Mouse (Mus musculus): ENCODE measurements around the gene Eif3k.

Gene Eif3k

DNA sequence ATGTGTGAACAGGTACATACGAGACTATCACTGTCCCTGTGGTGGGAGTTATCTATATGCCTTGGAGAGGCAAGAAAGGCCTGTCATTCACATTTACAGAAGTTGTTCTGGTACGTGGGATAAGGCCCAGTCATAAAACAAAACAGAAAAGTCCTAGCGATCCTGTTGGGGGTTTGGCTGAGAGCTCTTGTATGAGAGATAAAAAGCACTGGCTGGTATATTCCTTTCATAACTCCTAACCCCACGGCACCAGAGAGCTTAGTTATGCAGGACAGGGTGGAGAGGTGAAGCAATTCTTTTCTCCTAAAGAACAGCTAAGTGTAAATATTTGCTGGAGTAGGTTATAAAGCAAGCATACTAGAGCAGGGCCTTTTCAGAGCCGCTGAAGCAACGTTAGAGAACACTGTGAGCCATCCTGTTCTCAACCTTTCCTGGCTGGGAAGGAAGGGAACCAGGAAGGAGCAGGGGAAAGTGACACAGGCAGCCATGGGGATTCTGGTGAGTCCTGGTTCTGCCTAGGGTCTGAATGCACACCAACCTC lies 22.1 kb downstream of the Eif3k start:
- DNase-seq (ENCODE audit: low read depth): no peak

- no peak for DNase-seq (ENCODE audit: low read depth)
Observed at GRCm38 (mm10) chr7:28958770-28959169, 22.9 kb downstream of the Eif3k start.

DNA sequence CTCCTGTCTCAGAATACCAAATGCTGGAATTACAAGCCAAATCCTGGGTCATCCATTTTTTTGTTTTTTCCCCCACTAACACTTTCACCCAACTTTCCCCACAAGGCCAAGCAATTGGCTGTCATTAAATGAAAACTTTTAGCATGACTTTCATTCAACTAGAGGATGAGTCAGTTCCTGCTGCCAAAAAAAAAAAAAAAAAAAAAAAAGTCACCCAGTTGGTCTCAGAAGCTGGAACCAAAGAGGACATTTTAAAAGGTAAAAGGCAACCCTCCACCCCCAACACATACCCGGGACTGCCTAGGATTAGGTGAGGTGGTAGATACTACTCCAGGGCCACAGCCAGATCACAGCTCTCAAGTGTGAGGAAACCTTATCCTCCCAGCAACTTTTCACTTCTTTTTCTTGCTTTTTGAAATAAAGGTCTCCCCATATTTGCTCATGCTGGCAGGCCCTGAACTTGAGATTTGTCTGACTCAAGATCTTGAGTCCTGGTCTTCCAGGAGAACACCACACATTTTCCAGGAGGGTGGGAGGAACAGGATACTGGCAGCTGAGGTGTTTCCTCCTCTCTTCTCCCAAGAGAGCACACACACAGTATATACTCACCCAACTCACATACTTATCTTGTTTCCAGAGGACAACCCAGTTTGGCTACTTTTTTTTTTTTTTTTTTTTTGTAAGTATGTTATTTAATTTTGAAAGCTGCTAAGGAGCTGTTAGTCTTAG lies 23.5 kb downstream of the Eif3k start:
- peak; percentile 79 for DNase-seq (ENCODE audit: low read depth)

DNA sequence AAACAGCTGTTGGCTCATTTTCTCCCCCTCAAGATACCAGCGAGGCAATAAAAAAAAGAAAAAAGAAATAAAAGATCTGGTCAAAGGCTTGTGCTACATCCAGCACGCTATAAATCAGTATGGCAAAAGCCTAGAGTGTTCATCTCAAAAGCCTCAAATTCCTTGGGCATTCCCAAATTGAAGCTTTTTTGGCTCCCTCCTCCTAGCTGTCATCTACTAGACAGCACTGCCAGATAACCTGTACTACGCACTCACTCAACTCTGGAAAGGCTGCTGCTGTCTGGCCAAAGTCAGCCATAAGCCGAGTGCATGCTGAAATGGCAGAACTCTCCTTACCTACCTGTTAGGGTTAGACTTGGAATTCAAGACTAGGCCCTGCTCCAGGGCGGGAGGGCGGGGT lies 24.4 kb downstream of the Eif3k start:
- DNase-seq (ENCODE audit: low read depth): no peak

DNA sequence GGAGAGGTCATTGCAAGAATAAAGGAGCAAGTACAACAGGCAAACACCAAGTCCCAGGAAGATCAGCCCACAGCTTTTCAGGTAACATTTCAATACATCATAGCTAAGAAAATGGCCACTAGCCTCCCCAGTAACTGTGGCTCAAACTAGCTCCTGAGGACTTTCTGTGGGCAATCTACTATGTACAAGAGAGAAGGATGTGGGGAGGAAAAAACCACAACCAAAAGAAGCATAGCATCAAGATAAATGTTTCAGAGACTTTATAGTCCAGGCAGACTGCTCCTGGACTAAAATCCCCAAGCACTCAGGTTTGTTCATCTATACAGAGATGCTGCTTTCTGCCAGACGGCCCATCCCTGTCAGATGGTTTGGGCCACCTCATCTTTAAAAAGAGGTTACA lies 25.4 kb downstream of the Eif3k start:
- peak; percentile 76 for DNase-seq (ENCODE audit: low read depth)

GRCm38 (mm10) chr7:28955295-28955897 lies 26.3 kb downstream of the Eif3k start:
- DNase-seq (ENCODE audit: low read depth): peak; percentile 85

DNA sequence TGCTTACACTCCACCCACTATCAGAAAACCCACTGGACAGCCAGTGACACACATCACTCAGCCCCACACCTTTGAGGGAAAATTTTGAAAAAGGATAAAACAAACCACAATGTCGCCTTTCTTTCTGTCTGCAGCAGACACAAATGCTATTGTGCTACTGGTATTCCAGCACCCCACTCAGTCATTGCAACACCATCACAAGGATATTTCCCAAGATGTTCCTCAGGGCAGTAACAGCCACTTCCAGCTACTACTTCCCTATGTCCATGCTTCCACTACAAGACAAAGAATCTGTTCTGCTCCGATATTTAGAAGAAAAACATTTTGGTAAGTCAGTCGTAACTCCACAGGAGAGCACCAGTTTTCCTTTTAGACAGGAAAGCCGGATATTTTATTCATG lies 26.9 kb downstream of the Eif3k start:
- DNase-seq (ENCODE audit: low read depth): no peak

GRCm38 (mm10) chr7:28953476-28954376 lies 27.9 kb downstream of the Eif3k start:
- peak; percentile 82 for DNase-seq (ENCODE audit: low read depth)

- peak; percentile 70 for DNase-seq (ENCODE audit: low read depth)
Observed at GRCm38 (mm10) chr7:28952786-28953185, 28.9 kb downstream of the Eif3k start.

DNA sequence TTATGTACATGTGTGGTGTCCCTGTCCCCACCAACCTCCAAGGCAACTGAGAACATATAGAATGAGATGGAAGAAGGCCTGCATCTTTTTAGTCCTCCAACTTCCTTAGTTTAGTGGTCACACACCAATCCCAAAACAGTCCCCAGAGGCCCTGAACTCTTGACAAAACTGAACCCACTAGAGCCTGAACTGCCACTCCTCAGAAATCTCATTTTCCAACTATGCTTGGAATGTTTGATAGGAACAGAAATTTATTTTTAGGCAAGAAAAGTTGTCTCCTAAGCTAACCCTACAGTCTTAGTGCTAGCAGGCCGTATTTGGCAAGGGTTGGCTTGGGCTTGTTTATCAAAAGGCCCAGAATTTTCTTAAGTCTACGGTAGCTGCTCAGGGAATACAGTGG lies 29.9 kb downstream of the Eif3k start:
- no peak for DNase-seq (ENCODE audit: low read depth)

- DNase-seq (ENCODE audit: low read depth): no peak
Observed at GRCm38 (mm10) chr7:28950346-28951037, 31.2 kb downstream of the Eif3k start.

DNA sequence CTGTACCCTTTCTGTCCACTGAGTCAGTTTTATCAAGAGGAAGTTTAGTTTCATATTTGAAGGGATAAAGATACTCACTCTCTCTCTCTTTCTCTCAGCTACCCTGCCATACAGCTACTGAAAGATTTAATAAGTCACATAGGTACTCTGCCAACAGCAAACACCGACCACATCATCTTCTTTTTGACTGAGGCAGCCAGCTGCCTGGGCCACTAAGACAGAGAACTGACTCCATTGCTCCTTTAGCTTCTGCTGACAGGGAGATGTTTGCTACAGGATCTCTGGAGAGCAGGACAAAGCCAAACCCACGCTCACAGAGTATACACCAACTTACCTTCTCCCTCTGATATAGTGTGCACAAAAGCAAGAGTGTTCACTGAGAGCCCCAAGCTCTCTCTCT lies 32.4 kb downstream of the Eif3k start:
- no peak for DNase-seq (ENCODE audit: low read depth)

DNA sequence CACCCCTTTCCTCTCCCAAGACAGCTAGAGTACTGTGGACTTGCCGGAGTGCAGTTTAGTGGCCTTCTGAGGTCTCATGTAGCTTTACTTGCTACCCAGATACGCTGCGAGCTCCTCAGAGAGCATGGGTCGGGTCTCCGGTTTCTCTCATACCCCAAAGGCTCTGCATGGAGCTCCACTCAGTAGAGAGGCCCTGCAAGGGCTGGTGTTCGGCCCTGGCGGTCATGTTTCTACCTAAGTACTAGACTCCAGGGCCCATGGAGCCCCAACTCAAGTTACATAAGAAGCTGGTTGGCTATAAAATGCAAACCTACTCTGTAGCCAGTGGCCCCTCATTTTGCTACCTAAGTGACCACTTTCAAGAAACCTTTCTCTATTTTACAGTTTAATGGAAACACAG lies 32.9 kb downstream of the Eif3k start:
- no peak for DNase-seq (ENCODE audit: low read depth)

GRCm38 (mm10) chr7:28946271-28946610 lies 35.4 kb downstream of the Eif3k start:
- DNase-seq (ENCODE audit: low read depth): no peak

DNA sequence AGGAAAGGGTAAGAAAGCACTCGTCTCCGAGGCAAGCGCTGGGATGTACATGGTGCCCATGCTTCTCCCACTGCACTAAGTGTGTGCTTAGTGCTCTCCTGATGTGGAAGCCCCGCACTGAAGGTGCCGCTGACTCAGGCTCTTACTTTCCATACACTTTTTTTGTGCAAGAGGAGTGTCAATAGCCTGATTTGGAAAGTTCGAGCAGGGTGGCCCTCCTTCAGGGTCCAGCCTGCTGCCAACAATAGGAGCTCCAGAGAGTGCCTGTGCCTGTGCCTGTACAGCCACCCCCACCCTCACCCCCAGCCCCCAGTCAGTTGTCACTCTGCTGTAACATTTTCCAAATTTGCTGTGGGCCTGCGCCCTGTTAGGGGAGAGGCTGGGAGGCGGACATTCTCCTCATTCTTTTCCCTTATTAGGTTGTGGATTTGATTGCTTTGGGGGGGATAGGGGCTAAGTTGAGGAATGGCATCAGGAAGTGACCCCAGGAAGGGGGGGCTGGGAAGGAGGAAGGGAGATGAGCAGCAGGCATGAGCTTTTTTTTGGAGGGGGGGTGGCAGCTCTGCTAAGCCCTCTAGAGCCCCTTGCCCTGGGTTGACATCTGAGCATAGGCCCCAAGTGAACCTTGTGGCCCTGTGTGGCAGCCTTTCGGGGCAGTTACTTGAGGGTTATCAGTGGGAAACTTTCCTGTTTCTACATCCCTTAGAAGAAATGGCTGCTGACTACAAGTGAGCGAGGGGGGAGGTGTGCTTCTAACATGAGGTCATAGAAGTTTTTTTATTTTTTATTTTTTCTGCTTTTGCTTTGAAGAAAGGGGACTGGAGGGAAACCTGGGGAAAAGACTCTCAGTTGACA lies 36.0 kb downstream of the Eif3k start:
- DNase-seq (ENCODE audit: low read depth): peak; percentile 40

GRCm38 (mm10) chr7:28944756-28945415 lies 36.8 kb downstream of the Eif3k start:
- DNase-seq (ENCODE audit: low read depth): peak; percentile 39

- peak; percentile 73 for DNase-seq (ENCODE audit: low read depth)
Observed at GRCm38 (mm10) chr7:28943451-28944180, 38.0 kb downstream of the Eif3k start.

GRCm38 (mm10) chr7:28941542-28941941 lies 40.1 kb downstream of the Eif3k start:
- DNase-seq (ENCODE audit: low read depth): no peak

GRCm38 (mm10) chr7:28941129-28941528 lies 40.5 kb downstream of the Eif3k start:
- peak; percentile 46 for DNase-seq (ENCODE audit: low read depth)

Measured in 416B (cell line).